Mouse (Mus musculus) limb, embryonic 14.5 days (tissue): ENCODE measurements at regions not wholly inside any gene's neighbourhood (a gene's known extent, or its start where the extent isn't known, plus 50 kb on each side); places are given as distances from the start of the nearest gene placed in this dataset.
A peak's percentile ranks its signal among the peaks of the same experiment; 100 is the strongest.

Source experiments
- ATAC-seq: fragments of 200-750 bp; cut with Nextera tagmentation; 2 replicates; pipeline ENCODE4 v1.8.0; 2017; ENCODE audit warnings: low read depth, moderate number of reproducible peaks, moderate TSS enrichment; ENCODE audit not compliant: low FRiP score
- DNase-seq: peaks from one replicate; pipeline ENCODE4 v3.0.0-alpha.2; 2015; ENCODE audit warnings: low spot score
- H3K27ac ChIP-seq: fragments of 300-500 bp; sonication (generic); replicated peaks from 2 replicates; pipeline ENCODE4 v1.5.1; 2014; ENCODE audit warnings: low read depth, mild to moderate bottlenecking, low read length, moderate library complexity, mixed read lengths
- H3K27me3 ChIP-seq: fragments of 300-500 bp; sonication (generic); 2 replicates; pipeline ENCODE4 v1.6.1; 2014; ENCODE audit warnings: low read length, mixed read lengths; ENCODE audit not compliant: control insufficient read depth, insufficient read depth
- H3K36me3 ChIP-seq: fragments of 300-500 bp; sonication (generic); 2 replicates; pipeline ENCODE4 v1.6.1; 2014; ENCODE audit warnings: mild to moderate bottlenecking, low read length, moderate library complexity, mixed read lengths; ENCODE audit not compliant: control insufficient read depth, insufficient read depth
- H3K4me1 ChIP-seq: fragments of 300-500 bp; sonication (generic); 2 replicates; pipeline ENCODE4 v1.6.1; 2014; ENCODE audit warnings: antibody characterized with exemption, low read length, mixed read lengths; ENCODE audit not compliant: control insufficient read depth, insufficient read depth
- H3K4me2 ChIP-seq: fragments of 300-500 bp; sonication (generic); replicated peaks from 2 replicates; pipeline ENCODE4 v1.6.1; 2014; ENCODE audit warnings: low read depth, mild to moderate bottlenecking, low read length, moderate library complexity; ENCODE audit not compliant: severe bottlenecking
- H3K4me3 ChIP-seq: fragments of 300-500 bp; sonication (generic); replicated peaks from 2 replicates; pipeline ENCODE4 v1.5.1; 2014; ENCODE audit warnings: low read length
- H3K9ac ChIP-seq: fragments of 300-500 bp; sonication (generic); 2 replicates; pipeline ENCODE4 v1.6.1; 2014; ENCODE audit warnings: mild to moderate bottlenecking, low read depth, low read length, moderate library complexity; ENCODE audit not compliant: severe bottlenecking
- H3K9me3 ChIP-seq: fragments of 300-500 bp; sonication (generic); 2 replicates; pipeline ENCODE4 v1.6.1; 2016; ENCODE audit warnings: low read length; ENCODE audit not compliant: control insufficient read depth
- POLR2A ChIP-seq: fragments of 200-500 bp; IDR thresholded peaks from 2 replicates; pipeline ENCODE4 v1.8.0; 2012; ENCODE audit warnings: inconsistent platforms, mild to moderate bottlenecking, moderate library complexity, borderline replicate concordance; ENCODE audit not compliant: insufficient read depth, insufficient read length; ENCODE audit errors: extremely low read depth
- WGBS: fragments of 180-500 bp; shearing (Covaris S2); extraction: QIAGEN DNeasy Blood & Tissue Kit; methylation state at CpG from one replicate; pipeline ENCODE4 v1.1.7; 2014; 5-methylcytosine and 5-hydroxymethylcytosine counted together

- H3K27ac ChIP-seq: no peak overlapping the region
- no peaks in the 10 kb centered on the region for H3K27me3 ChIP-seq
- WGBS: 22% methylated on average over 1 of the region's 1 CpGs
- H3K9me3 ChIP-seq: no peaks in the 10 kb centered on the region
- H3K4me3 ChIP-seq: no peak overlapping the region
- no peak overlapping the region for H3K9ac ChIP-seq
- TF ChIP-seq POLR2A: no peak
- ATAC-seq: no peak
- peak; percentile 46 for DNase-seq
- no peak overlapping the region for H3K4me2 ChIP-seq
- H3K36me3 ChIP-seq: no peaks in the 10 kb centered on the region
- no peaks in the 10 kb centered on the region for H3K4me1 ChIP-seq
Observed at GRCm38 (mm10) chrX:107015335-107015734, 73.0 kb upstream of the P2ry10 start.

- ATAC-seq (no peak), DNase-seq (no peak)
- Histone ChIP-seq H3K36me3 (no peaks in the 10 kb centered on the region), H3K4me2 (no peak overlapping the region), H3K9ac (no peak overlapping the region), H3K9me3 (no peaks in the 10 kb centered on the region), H3K27ac (no peak overlapping the region), H3K27me3 (no peaks in the 10 kb centered on the region), H3K4me3 (no peak overlapping the region), H3K4me1 (no peaks in the 10 kb centered on the region)
- WGBS: 69% methylated on average over 1 of the region's 1 CpGs
- no peak for TF ChIP-seq POLR2A
Observed at GRCm38 (mm10) chrX:107031726-107032125, 56.6 kb upstream of the P2ry10 start.

GRCm38 (mm10) chrX:107038041-107038440, 50.3 kb upstream of the P2ry10 start:
- H3K4me2 ChIP-seq: no peak overlapping the region
- no peaks in the 10 kb centered on the region for H3K27me3 ChIP-seq
- no peak for TF ChIP-seq POLR2A
- H3K27ac ChIP-seq: no peak overlapping the region
- ATAC-seq (no peak), DNase-seq (no peak)
- H3K4me3 ChIP-seq: no peak overlapping the region
- no peak overlapping the region for H3K9ac ChIP-seq
- 71% methylated on average over 2 of the region's 2 CpGs for WGBS
- H3K9me3 ChIP-seq: no peaks in the 10 kb centered on the region
- H3K4me1 ChIP-seq: no peaks in the 10 kb centered on the region
- H3K36me3 ChIP-seq: no peaks in the 10 kb centered on the region
